ENCODE assay signal across 30 mouse cellular contexts in the genomic region with DNA sequence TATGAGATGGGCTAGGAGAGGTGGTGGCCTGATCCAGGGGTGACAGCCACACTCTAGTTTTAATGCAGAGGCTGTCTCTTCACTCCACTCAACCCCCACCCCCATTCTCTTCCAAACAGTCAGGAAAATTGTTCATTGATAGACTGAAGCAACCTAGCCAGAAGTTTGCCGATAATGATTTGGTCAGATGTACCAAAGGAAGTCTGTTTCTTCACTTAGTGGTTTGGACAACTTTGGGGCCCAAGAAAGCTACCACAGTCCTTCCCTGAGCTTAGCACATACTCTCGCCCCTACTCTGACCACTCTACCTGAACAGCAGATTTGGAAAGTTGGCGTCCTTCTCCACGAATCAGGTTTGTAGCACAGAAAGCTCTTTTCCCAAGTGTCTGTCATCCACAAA. TPM values are rescaled to one million over a fixed set of nuclear protein-coding genes. Genes with fewer than 3 reads are reported as not detected.
DNase-seq lines count a peak whose midpoint lies in the region; ATAC-seq and TF ChIP-seq lines count a peak whose summit lies in the region.
"Had no signal": no experiment of that assay in that cellular context is flagged by ENCODE, and none has a peak within 500 bp of the region (broad histone marks: within the 10 kb centered on the region; RNA-seq: fewer than 3 reads in every experiment).

No protein-coding gene starts in this region.

- no peak overlapping the region for H3K9ac ChIP-seq in heart, embryonic 11.5 days (ENCODE audit: low read depth, low read length)
- no peak overlapping the region for H3K9ac ChIP-seq in kidney, embryonic 14.5 days (ENCODE audit: low read depth, low read length)
- H3K9ac ChIP-seq: embryonic facial prominence, embryonic 13.5 days; forebrain, embryonic 13.5 days; hindbrain, embryonic 13.5 days; intestine, embryonic 15.5 days had no signal

- ATAC-seq in heart, embryonic 11.5 days (replicated peaks; ENCODE audit: insufficient number of reproducible peaks, low FRiP score, low TSS enrichment): no peak
- ATAC-seq in kidney, embryonic 14.5 days (ENCODE audit: low FRiP score, low TSS enrichment): no peak
- ATAC-seq: forebrain, embryonic 13.5 days; forebrain, embryonic 16.5 days; hindbrain, embryonic 16.5 days; intestine, embryonic 15.5 days; Patski had no signal

- H3K36me3 ChIP-seq in heart, embryonic 11.5 days (ENCODE audit: control insufficient read depth, insufficient read depth, low read length): no peaks in the 10 kb centered on the region
- no peaks in the 10 kb centered on the region for H3K36me3 ChIP-seq in limb, embryonic 10.5 days
- no peaks in the 10 kb centered on the region for H3K36me3 ChIP-seq in kidney, embryonic 14.5 days (ENCODE audit: control insufficient read depth, insufficient read depth, low read length)
- H3K36me3 ChIP-seq: embryonic facial prominence, embryonic 10.5 days; embryonic facial prominence, embryonic 13.5 days; G1E; hindbrain, embryonic 10.5 days; hindbrain, embryonic 13.5 days; intestine, embryonic 15.5 days had no signal

- H3K4me2 ChIP-seq in heart, embryonic 11.5 days: no peak overlapping the region
- H3K4me2 ChIP-seq in kidney, embryonic 14.5 days (replicated peaks; ENCODE audit: low read depth, low read length): no peak overlapping the region
- H3K4me2 ChIP-seq: embryonic facial prominence, embryonic 13.5 days; forebrain, embryonic 13.5 days; hindbrain, embryonic 13.5 days; intestine, embryonic 15.5 days had no signal

- no peaks in the 10 kb centered on the region for H3K27me3 ChIP-seq in heart, embryonic 11.5 days (ENCODE audit: control insufficient read depth, insufficient read depth, low read length)
- H3K27me3 ChIP-seq in limb, embryonic 10.5 days (ENCODE audit: low read depth, poor library complexity, severe bottlenecking): no peaks in the 10 kb centered on the region
- no peaks in the 10 kb centered on the region for H3K27me3 ChIP-seq in kidney, embryonic 14.5 days (ENCODE audit: control insufficient read depth, insufficient read depth, low read length)
- H3K27me3 ChIP-seq: CH12.LX; embryonic facial prominence, embryonic 13.5 days; forebrain, embryonic 13.5 days; hindbrain, embryonic 13.5 days; intestine, embryonic 15.5 days; Patski had no signal

- 76% methylated on average over 4 of the region's 4 CpGs for WGBS in heart, embryonic 11.5 days (ENCODE audit: insufficient replicate concordance)
- WGBS in limb, embryonic 10.5 days: 87% methylated on average over 4 of the region's 4 CpGs
- 91% methylated on average over 4 of the region's 4 CpGs for WGBS in kidney, embryonic 14.5 days

- H3K4me1 ChIP-seq in heart, embryonic 11.5 days (ENCODE audit: control insufficient read depth, insufficient read depth, low read length): no peaks in the 10 kb centered on the region
- H3K4me1 ChIP-seq in limb, embryonic 10.5 days: no peaks in the 10 kb centered on the region
- H3K4me1 ChIP-seq in kidney, embryonic 14.5 days (ENCODE audit: control insufficient read depth, insufficient read depth, low read length): no peaks in the 10 kb centered on the region
- H3K4me1 ChIP-seq: embryonic facial prominence, embryonic 10.5 days; embryonic facial prominence, embryonic 13.5 days; forebrain, embryonic 13.5 days had no signal

- no peak for DNase-seq in gastrocnemius, adult 2 months
- no peak for DNase-seq in gastrocnemius, postnatal 25 days
- DNase-seq in heart, adult 8-10 months (ENCODE audit: low spot score): peak; percentile 65
- peak; percentile 68 for DNase-seq in 416B (ENCODE audit: low read depth)
- peak; percentile 28 for DNase-seq in limb, embryonic 10.5 days (ENCODE audit: low spot score)
- DNase-seq in frontal cortex, postnatal 36 days (ENCODE audit: low spot score in 2 of 2): no peak
- DNase-seq: adrenal gland, postnatal 10 days; adrenal gland, postnatal 36 days; B cell, adult 2 months; cerebellum, adult 11-12 months; cerebellum, adult 8-10 months; cerebellum, postnatal 10 days; cerebellum, postnatal 36 days; embryo, embryonic 11 days; gastrocnemius, postnatal 36 days; kidney, adult 11 months had no signal

- H3K9me3 ChIP-seq in heart, embryonic 11.5 days (replicated peaks; ENCODE audit: control insufficient read depth, low read length): no peaks in the 10 kb centered on the region
- H3K9me3 ChIP-seq in limb, embryonic 10.5 days (replicated peaks): no peaks in the 10 kb centered on the region
- no peaks in the 10 kb centered on the region for H3K9me3 ChIP-seq in kidney, embryonic 14.5 days (ENCODE audit: control insufficient read depth, low read length)
- H3K9me3 ChIP-seq: embryonic facial prominence, embryonic 10.5 days; embryonic facial prominence, embryonic 13.5 days; forebrain, embryonic 13.5 days; G1E; hindbrain, embryonic 10.5 days; hindbrain, embryonic 13.5 days; intestine, embryonic 15.5 days had no signal

- peak overlapping the region; percentile 43; the same call in 1 of the 2 replicates for H3K27ac ChIP-seq in gastrocnemius, adult 2 months
- H3K27ac ChIP-seq in heart, embryonic 11.5 days (ENCODE audit: low read depth, low read length): no peak overlapping the region
- no peak overlapping the region for H3K27ac ChIP-seq in limb, embryonic 10.5 days
- no peak overlapping the region for H3K27ac ChIP-seq in kidney, embryonic 14.5 days (ENCODE audit: low read depth, low read length)
- H3K27ac ChIP-seq: embryonic facial prominence, embryonic 10.5 days; embryonic facial prominence, embryonic 13.5 days; forebrain, embryonic 13.5 days; hindbrain, embryonic 10.5 days; hindbrain, embryonic 13.5 days; intestine, embryonic 15.5 days had no signal

- TF ChIP-seq CTCF in gastrocnemius, adult 2 months (IDR thresholded peaks at IDR 0.05): no peak

- H3K4me3 ChIP-seq in gastrocnemius, adult 2 months: no peak overlapping the region
- no peak overlapping the region for H3K4me3 ChIP-seq in heart, embryonic 11.5 days (ENCODE audit: low read depth, low read length)
- no peak overlapping the region for H3K4me3 ChIP-seq in limb, embryonic 10.5 days
- no peak overlapping the region for H3K4me3 ChIP-seq in kidney, embryonic 14.5 days (ENCODE audit: low read length)
- H3K4me3 ChIP-seq: embryonic facial prominence, embryonic 10.5 days; embryonic facial prominence, embryonic 13.5 days; erythroblast, embryonic 14.5 days; forebrain, embryonic 13.5 days; hindbrain, embryonic 10.5 days; hindbrain, embryonic 13.5 days; intestine, embryonic 15.5 days had no signal

- intact Hi-C loops in gastrocnemius, adult 2 months (cut with DNase I): no loop called here

RNA-seq across cellular contexts. Expression of a gene that starts 39.9 kb away (rescaled TPM):
- total RNA-seq in gastrocnemius, adult 2 months (2021): 1 to 10 TPM; 3.4 to 7.4 TPM
- 1 to 10 TPM; 6.9 to 8.1 TPM for total RNA-seq in gastrocnemius, postnatal 25 days (2021)
- 10 to 100 TPM in 3 of 4 experiments, 1 to 10 TPM in 1; 9.5 to 15.5 (median 12.9) TPM for total RNA-seq in heart, adult 8-10 months (2022)
- 32.7 and 33.2 TPM in 2 replicates for polyA plus RNA-seq in heart, embryonic 11.5 days (2014; fragmentation: Nextera tagmentation; extraction: Ambion mirVana)
- 51.7 and 52.3 TPM in 2 replicates for polyA plus RNA-seq in limb, embryonic 10.5 days (2016; fragmentation: Nextera tagmentation; extraction: Ambion mirVana)
- polyA plus RNA-seq in kidney, embryonic 14.5 days (2014; fragmentation: Nextera tagmentation; extraction: Ambion mirVana): 21.2 and 38.0 TPM in 2 replicates
- polyA plus RNA-seq: erythroblast, embryonic 14.5 days had no signal

RNA-seq across cellular contexts. Expression of a gene that starts 49.7 kb away (rescaled TPM):
- total RNA-seq in gastrocnemius, adult 2 months (2021): 10 to 100 TPM; 24.8 to 30.3 TPM
- 10 to 100 TPM; 19.9 to 24.3 TPM for total RNA-seq in gastrocnemius, postnatal 25 days (2021)
- total RNA-seq in heart, adult 8-10 months (2022): 10 to 100 TPM; 33.2 to 39.5 (median 37.6) TPM
- polyA plus RNA-seq in heart, embryonic 11.5 days (2014; fragmentation: Nextera tagmentation; extraction: Ambion mirVana): 31.4 and 36.5 TPM in 2 replicates
- polyA plus RNA-seq in limb, embryonic 10.5 days (2016; fragmentation: Nextera tagmentation; extraction: Ambion mirVana): 65.1 and 67.5 TPM in 2 replicates
- 37.4 and 53.5 TPM in 2 replicates for polyA plus RNA-seq in kidney, embryonic 14.5 days (2014; fragmentation: Nextera tagmentation; extraction: Ambion mirVana)

Comparison
In these comparisons a context has a peak if more than half of its experiments do, and no peak if none do; other contexts are left out.
1. DNase-seq: peak in heart, adult 8-10 months (single experiment), 416B (single experiment) and limb, embryonic 10.5 days (single experiment); none in gastrocnemius, adult 2 months (single experiment), gastrocnemius, postnatal 25 days (single experiment) and frontal cortex, postnatal 36 days (0 of 2).